Mouse (Mus musculus) C2C12 (cell line): ENCODE measurements around the gene Rogdi.

Experiments
- CTCF ChIP-seq: IDR thresholded peaks from one replicate; pipeline ENCODE4 v1.5.1; 2011; ENCODE audit not compliant: control insufficient read depth, insufficient read depth, insufficient read length
- MAX ChIP-seq: IDR thresholded peaks from one replicate; pipeline ENCODE4 v1.6.1; 2011; ENCODE audit warnings: mild to moderate bottlenecking, control low read depth
- USF1 ChIP-seq: IDR thresholded peaks from one replicate; pipeline ENCODE4 v1.6.1; 2011; ENCODE audit warnings: low read depth, mild to moderate bottlenecking, control low read depth, moderate library complexity

- TF ChIP-seq USF1 (no peak), CTCF (no peak), MAX (no peak)
These were observed 2.1 kb downstream of the Rogdi start for GRCm38 (mm10) chr16:5011285-5011684.
